8 mouse cellular contexts compared by ENCODE assay signal in the genomic region with DNA sequence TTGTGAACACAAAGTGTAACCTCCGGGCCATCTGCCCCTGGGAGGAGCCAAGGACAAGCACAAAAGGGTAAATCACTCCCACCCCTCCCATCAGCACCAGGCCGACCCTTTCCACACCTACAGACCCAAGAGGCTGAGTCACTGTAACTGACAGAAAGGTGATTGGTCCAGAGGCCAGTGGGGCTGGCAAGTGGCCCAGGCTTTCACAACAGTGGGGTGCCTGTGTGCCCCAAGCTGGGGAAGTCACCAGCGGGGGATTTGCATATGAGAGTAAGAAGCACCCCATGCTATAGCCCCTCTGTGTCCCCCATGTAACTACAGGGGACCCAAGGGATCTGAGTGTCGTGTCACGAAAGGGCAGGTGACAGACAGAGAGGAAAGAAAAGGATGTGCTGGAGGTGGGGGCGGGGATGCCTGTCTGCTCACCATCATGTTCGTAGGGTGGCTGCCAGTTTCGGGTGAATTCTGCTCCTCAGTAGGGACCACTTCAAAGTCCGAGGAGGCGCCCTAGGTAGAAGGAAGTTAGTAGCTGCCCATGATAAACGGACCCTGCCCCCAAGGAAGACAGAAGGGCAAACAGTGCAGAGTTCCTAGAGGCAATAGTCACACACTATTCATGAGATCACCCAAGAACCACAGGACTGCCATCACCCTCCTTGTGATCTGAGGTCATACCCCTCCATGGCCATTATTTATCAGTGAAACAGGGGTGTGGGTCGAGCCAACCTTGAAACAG. TPM values are rescaled to one million over a fixed set of nuclear protein-coding genes. Genes with fewer than 3 reads are reported as not detected.
DNase-seq lines count a peak whose midpoint lies in the region; ATAC-seq and TF ChIP-seq lines count a peak whose summit lies in the region.
"Had no signal": no experiment of that assay in that cellular context is flagged by ENCODE, and none has a peak within 500 bp of the region (broad histone marks: within the 10 kb centered on the region; RNA-seq: fewer than 3 reads in every experiment).

No protein-coding gene starts in this region.

- no peak overlapping the region for H3K9ac ChIP-seq in intestine, embryonic 15.5 days
- no peak overlapping the region for H3K9ac ChIP-seq in kidney, embryonic 16.5 days (replicated peaks; ENCODE audit: low read length)

- no peak overlapping the region for H3K4me3 ChIP-seq in spleen, adult 2 months (ENCODE audit: extremely low read depth, insufficient read depth, insufficient read length)
- no peak overlapping the region for H3K4me3 ChIP-seq in intestine, embryonic 15.5 days (replicated peaks)
- H3K4me3 ChIP-seq in small intestine, adult 2 months (ENCODE audit: low read depth, low read length): peak overlapping the region; percentile 11; the same call in 1 of the 2 replicates
- no peak overlapping the region for H3K4me3 ChIP-seq in kidney, embryonic 16.5 days (ENCODE audit: low read length)
- H3K4me3 ChIP-seq: erythroblast, embryonic 14.5 days had no signal

- H3K36me3 ChIP-seq in spleen, adult 2 months (ENCODE audit: control insufficient read depth, insufficient read depth, low read length): peaks cover 44% of the 10 kb centered on the region
- peaks cover 14% of the 10 kb centered on the region for H3K36me3 ChIP-seq in intestine, embryonic 15.5 days
- peaks cover 75% of the 10 kb centered on the region for H3K36me3 ChIP-seq in small intestine, adult 2 months (ENCODE audit: control insufficient read depth, insufficient read depth, low read length)
- peaks cover 29% of the 10 kb centered on the region for H3K36me3 ChIP-seq in kidney, embryonic 16.5 days (ENCODE audit: insufficient read depth, low read length)

- ATAC-seq in intestine, embryonic 15.5 days: peak; percentile 87
- ATAC-seq in kidney, embryonic 16.5 days (ENCODE audit: low FRiP score, low TSS enrichment): no peak

- no peak for TF ChIP-seq CTCF in spleen, adult 2 months (IDR thresholded peaks at IDR 0.05; ENCODE audit: extremely low read depth, insufficient read depth, insufficient read length, insufficient replicate concordance)
- no peak for TF ChIP-seq CTCF in small intestine, adult 2 months (IDR thresholded peaks at IDR 0.05; ENCODE audit: extremely low read depth, insufficient read length, insufficient replicate concordance, low read depth, low read length)

- DNase-seq in spleen, adult 2 months (ENCODE audit: low read depth in 1 of 2, low spot score in 2 of 2): no peak
- no peak for DNase-seq in spleen, postnatal 14 days (ENCODE audit: low spot score in 2 of 2)
- DNase-seq in ZHBTc4 (ENCODE audit: low read depth, low spot score): peak; percentile 45
- DNase-seq in frontal cortex, postnatal 14 days (ENCODE audit: low spot score in 2 of 2): no peak

- H3K9me3 ChIP-seq in intestine, embryonic 15.5 days: no peaks in the 10 kb centered on the region
- no peaks in the 10 kb centered on the region for H3K9me3 ChIP-seq in kidney, embryonic 16.5 days (ENCODE audit: low read length)

- no peaks in the 10 kb centered on the region for H3K27me3 ChIP-seq in spleen, adult 2 months (ENCODE audit: control insufficient read depth, insufficient read depth, low read length)
- H3K27me3 ChIP-seq in intestine, embryonic 15.5 days (replicated peaks): no peaks in the 10 kb centered on the region
- no peaks in the 10 kb centered on the region for H3K27me3 ChIP-seq in small intestine, adult 2 months (ENCODE audit: control insufficient read depth, insufficient read depth, low read length)
- no peaks in the 10 kb centered on the region for H3K27me3 ChIP-seq in kidney, embryonic 16.5 days (ENCODE audit: insufficient read depth, low read length)

- no peak overlapping the region; the same call in 1 of the 2 replicates for H3K4me2 ChIP-seq in intestine, embryonic 15.5 days (replicated peaks)
- no peak overlapping the region for H3K4me2 ChIP-seq in kidney, embryonic 16.5 days (replicated peaks; ENCODE audit: low read depth, low read length)

- TF ChIP-seq POLR2A in spleen, adult 2 months (IDR thresholded peaks at IDR 0.05; ENCODE audit: low read depth, low read length): no peak
- TF ChIP-seq POLR2A in small intestine, adult 2 months (IDR thresholded peaks at IDR 0.05; ENCODE audit: low read depth, low read length): no peak

- H3K27ac ChIP-seq in spleen, adult 2 months (ENCODE audit: insufficient read depth, low read length): peak overlapping the region; percentile 18; the same call in 1 of the 2 replicates
- peak overlapping the region; percentile 77 for H3K27ac ChIP-seq in intestine, embryonic 15.5 days
- peak overlapping the region; percentile 99 for H3K27ac ChIP-seq in small intestine, adult 2 months (ENCODE audit: insufficient read depth, low read depth, low read length)
- H3K27ac ChIP-seq in kidney, embryonic 16.5 days (ENCODE audit: low read length): no peak overlapping the region

- 15% methylated on average over 12 of the region's 12 CpGs for WGBS in spleen, adult 2 months
- WGBS in intestine, embryonic 15.5 days: 30% methylated on average over 12 of the region's 12 CpGs
- 17% methylated on average over 12 of the region's 12 CpGs for WGBS in small intestine, adult 2 months
- WGBS in kidney, embryonic 16.5 days: 36% methylated on average over 12 of the region's 12 CpGs

- H3K4me1 ChIP-seq in spleen, adult 2 months (ENCODE audit: control insufficient read depth, insufficient read depth, insufficient read length): peaks cover 17% of the 10 kb centered on the region; the same call in 1 of the 2 replicates
- H3K4me1 ChIP-seq in intestine, embryonic 15.5 days (replicated peaks): peaks cover 14% of the 10 kb centered on the region
- peaks cover 47% of the 10 kb centered on the region for H3K4me1 ChIP-seq in small intestine, adult 2 months (ENCODE audit: control insufficient read depth, insufficient read depth, insufficient read length, low read length)
- peaks cover 4% of the 10 kb centered on the region; the same call in 1 of the 2 replicates for H3K4me1 ChIP-seq in kidney, embryonic 16.5 days (ENCODE audit: insufficient read depth, low read length)

RNA-seq across cellular contexts. Expression of a gene that starts 26.5 kb away (rescaled TPM):
- polyA plus RNA-seq in spleen, adult 2 months (2012; rRNA removed): 54.6 and 65.5 TPM in 2 replicates
- polyA plus RNA-seq in intestine, embryonic 15.5 days (2015; fragmentation: Nextera tagmentation; extraction: Ambion mirVana): 22.7 and 24.5 TPM in 2 replicates
- polyA plus RNA-seq in small intestine, adult 2 months (2012; rRNA removed): 47.9 and 122 TPM in 2 replicates
- polyA plus RNA-seq in kidney, embryonic 16.5 days (2015; fragmentation: Nextera tagmentation; extraction: Ambion mirVana): 20.2 and 22.0 TPM in 2 replicates

RNA-seq across cellular contexts. Expression of a gene that starts 34.0 kb away (rescaled TPM):
- polyA plus RNA-seq in spleen, adult 2 months (2012; rRNA removed): 62.8 and 70.0 TPM in 2 replicates
- polyA plus RNA-seq in intestine, embryonic 15.5 days (2015; fragmentation: Nextera tagmentation; extraction: Ambion mirVana): 308 and 352 TPM in 2 replicates
- polyA plus RNA-seq in small intestine, adult 2 months (2012; rRNA removed): 52.2 and 90.3 TPM in 2 replicates
- polyA plus RNA-seq in kidney, embryonic 16.5 days (2015; fragmentation: Nextera tagmentation; extraction: Ambion mirVana): 262 and 297 TPM in 2 replicates
